Mouse (Mus musculus) heart, embryonic 15.5 days (tissue): ENCODE data around the gene Dnttip2. TPM values are rescaled to one million over a fixed set of nuclear protein-coding genes. Genes with fewer than 3 reads are reported as not detected.
A peak's percentile ranks its signal among the peaks of the same experiment; 100 is the strongest.

Experiments used
- ATAC-seq: fragments of 200-750 bp; cut with Nextera tagmentation; replicated peaks from 2 replicates; pipeline ENCODE4 v1.8.0; 2017; ENCODE audit warnings: low read depth, moderate TSS enrichment; ENCODE audit not compliant: insufficient number of reproducible peaks, insufficient read depth, low FRiP score
- H3K27ac ChIP-seq: fragments of 300-500 bp; sonication (generic); 2 replicates; pipeline ENCODE4 v1.5.1; 2015; ENCODE audit warnings: mild to moderate bottlenecking, inconsistent platforms
- H3K27me3 ChIP-seq: fragments of 300-500 bp; sonication (generic); 2 replicates; pipeline ENCODE4 v1.6.1; 2015; ENCODE audit warnings: inconsistent platforms
- H3K36me3 ChIP-seq: fragments of 300-500 bp; sonication (generic); 2 replicates; pipeline ENCODE4 v1.6.1; 2015; ENCODE audit warnings: mild to moderate bottlenecking, inconsistent platforms
- H3K4me1 ChIP-seq: fragments of 300-500 bp; sonication (generic); replicated peaks from 2 replicates; pipeline ENCODE4 v1.6.1; 2015; ENCODE audit warnings: inconsistent platforms
- H3K4me2 ChIP-seq: fragments of 300-500 bp; sonication (generic); 2 replicates; pipeline ENCODE4 v1.6.1; 2015; ENCODE audit warnings: inconsistent platforms, mild to moderate bottlenecking, moderate library complexity
- H3K4me3 ChIP-seq: fragments of 300-500 bp; sonication (generic); 2 replicates; pipeline ENCODE4 v1.5.1; 2015; ENCODE audit warnings: mild to moderate bottlenecking, inconsistent platforms
- H3K9ac ChIP-seq: fragments of 300-500 bp; sonication (generic); 2 replicates; pipeline ENCODE4 v1.6.1; 2015; ENCODE audit warnings: mild to moderate bottlenecking, inconsistent platforms
- H3K9me3 ChIP-seq: fragments of 300-500 bp; sonication (generic); replicated peaks from 2 replicates; pipeline ENCODE4 v1.6.1; 2016; ENCODE audit warnings: inconsistent platforms
- WGBS: fragments of 180-500 bp; shearing (Covaris S2); methylation state at CpG from one replicate; pipeline ENCODE4 v1.1.7; 2015; ENCODE audit warnings: mixed read lengths; 5-methylcytosine and 5-hydroxymethylcytosine counted together
- microRNA counts: library from miRNA; unstranded; fragments of <30 nt; microRNA quantifications from one replicate; lab custom pipeline; 2016
- microRNA-seq: library from miRNA; unstranded; fragments of <30 nt; microRNA quantifications from one replicate; pipeline ENCODE4, GENCODE M21; 2016
- polyA plus RNA-seq: library from polyadenylated mRNA; unstranded; fragments of >200 nt; fragmentation: Nextera tagmentation; extraction: Ambion mirVana; gene quantifications from 2 replicates; pipeline ENCODE4 v1.2.1, GENCODE M21; 2015

Dnttip2 gene
- polyA plus RNA-seq, 1 experiment from 2014 or later: 37.7 TPM

DNA sequence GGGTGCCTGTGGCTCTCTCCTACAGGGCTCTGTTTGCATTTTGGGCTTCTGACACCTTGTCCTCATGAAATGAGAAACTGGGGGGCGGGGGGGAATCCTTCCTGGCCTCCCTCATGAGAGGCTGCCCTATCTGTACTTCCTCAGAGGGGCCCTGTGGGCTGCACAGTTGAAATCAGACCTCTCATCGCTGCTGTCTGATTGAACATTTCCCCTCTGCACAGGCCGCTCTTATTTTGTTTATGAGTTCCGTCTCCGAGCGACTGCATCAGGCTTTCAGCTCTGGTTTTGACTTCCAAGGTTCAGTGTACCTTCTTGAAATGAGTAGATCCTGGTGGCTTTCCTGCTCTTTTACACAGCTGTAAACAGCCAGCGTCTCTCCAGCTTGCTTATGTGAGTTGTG, 60.2 kb downstream of the Dnttip2 start:
- Histone ChIP-seq H3K27ac (peak overlapping the region; percentile 34; the same call in 1 of the 2 replicates), H3K4me2 (no peak overlapping the region), H3K9ac (no peak overlapping the region), H3K9me3 (no peaks in the 10 kb centered on the region), H3K4me1 (peaks cover 10% of the 10 kb centered on the region), H3K4me3 (no peak overlapping the region), H3K36me3 (no peaks in the 10 kb centered on the region), H3K27me3 (peaks cover 54% of the 10 kb centered on the region)
- 40% methylated on average over 7 of the region's 7 CpGs for WGBS
- ATAC-seq: no peak

MicroRNAs encoded within 50 kb of the gene (microRNA counts, 519-probe panel; counts per million panel counts)
- microRNA mmu-miR-760 (lab: Ali Mortazavi, UCI): 1,964 counts per million, percentile 20 among the panel's probes with 10 or more counts

Small RNAs within 50 kb of the gene (microRNA-seq; reads per million reads assigned to microRNA genes)
- gene Gm22903 (not detected), gene Mir760 (54.8 reads per million, percentile 43 among the genes with 10 or more reads in this experiment)

Other genes with a start within 250 kb of the Dnttip2 start
- gene Abca4, start 229.9 kb upstream of the Dnttip2 start, polyA plus RNA-seq: 3.0 and 3.2 TPM in 2 replicates
- gene Gclm, start 28.8 kb upstream of the Dnttip2 start, polyA plus RNA-seq: 65.6 and 71.9 TPM in 2 replicates
- 3.9 and 5.7 TPM in 2 replicates for gene Bcar3, start 19.7 kb downstream of the Dnttip2 start, polyA plus RNA-seq